Mouse (Mus musculus) ES-Bruce4 (cell line): ENCODE data around the gene Myo1e. TPM values are rescaled to one million over a fixed set of nuclear protein-coding genes. Genes with fewer than 3 reads are reported as not detected.

ENCODE experiments used
- H3K27ac ChIP-seq: 2 replicates; pipeline ENCODE4 v1.5.1; 2012; ENCODE audit warnings: low read length, inconsistent platforms; ENCODE audit not compliant: insufficient read depth
- H3K27me3 ChIP-seq: 2 replicates; pipeline ENCODE4 v1.6.1; 2012; ENCODE audit warnings: mild to moderate bottlenecking, low read length, inconsistent platforms; ENCODE audit not compliant: control insufficient read depth, poor library complexity, insufficient read depth, severe bottlenecking
- H3K36me3 ChIP-seq: 2 replicates; pipeline ENCODE4 v1.6.1; 2012; ENCODE audit warnings: inconsistent platforms, mild to moderate bottlenecking, low read length, moderate library complexity; ENCODE audit not compliant: control insufficient read depth, poor library complexity, insufficient read depth, severe bottlenecking
- H3K4me1 ChIP-seq: one replicate; pipeline ENCODE4 v1.8.1; 2011; ENCODE audit warnings: low read length; ENCODE audit not compliant: control insufficient read depth, insufficient read depth
- H3K4me3 ChIP-seq: 2 replicates; pipeline ENCODE4 v1.5.1; 2011; ENCODE audit warnings: low read depth, mild to moderate bottlenecking, low read length
- H3K9ac ChIP-seq: 2 replicates; pipeline ENCODE4 v1.6.1; 2012; ENCODE audit warnings: low read depth, mild to moderate bottlenecking, inconsistent platforms; ENCODE audit not compliant: poor library complexity, severe bottlenecking
- H3K9me3 ChIP-seq: replicated peaks from 2 replicates; pipeline ENCODE4 v1.6.1; 2012; ENCODE audit warnings: mild to moderate bottlenecking, low read length, inconsistent platforms; ENCODE audit not compliant: control insufficient read depth, poor library complexity, insufficient read depth, severe bottlenecking
- CTCF ChIP-seq: IDR thresholded peaks from one replicate; pipeline ENCODE4 v1.8.1; 2011; ENCODE audit warnings: low read depth, low read length
- EP300 ChIP-seq: IDR thresholded peaks from 2 replicates; pipeline ENCODE4 v1.6.1; 2011; ENCODE audit warnings: low read depth, low read length; ENCODE audit not compliant: insufficient read depth
- POLR2A ChIP-seq: IDR thresholded peaks from one replicate; pipeline ENCODE4 v1.8.1; 2011; ENCODE audit warnings: low read length; ENCODE audit not compliant: insufficient read depth
- polyA plus RNA-seq: library from polyadenylated mRNA; stranded (reverse); fragments of >200 nt; gene quantifications from 2 replicates; pipeline ENCODE4 v1.2.4, GENCODE M21; 2011; ENCODE audit warnings: low read depth; ENCODE audit not compliant: missing spikeins, insufficient read depth, insufficient read length

The Myo1e gene
- polyA plus RNA-seq, 1 experiment, result 51.6 TPM

DNA sequence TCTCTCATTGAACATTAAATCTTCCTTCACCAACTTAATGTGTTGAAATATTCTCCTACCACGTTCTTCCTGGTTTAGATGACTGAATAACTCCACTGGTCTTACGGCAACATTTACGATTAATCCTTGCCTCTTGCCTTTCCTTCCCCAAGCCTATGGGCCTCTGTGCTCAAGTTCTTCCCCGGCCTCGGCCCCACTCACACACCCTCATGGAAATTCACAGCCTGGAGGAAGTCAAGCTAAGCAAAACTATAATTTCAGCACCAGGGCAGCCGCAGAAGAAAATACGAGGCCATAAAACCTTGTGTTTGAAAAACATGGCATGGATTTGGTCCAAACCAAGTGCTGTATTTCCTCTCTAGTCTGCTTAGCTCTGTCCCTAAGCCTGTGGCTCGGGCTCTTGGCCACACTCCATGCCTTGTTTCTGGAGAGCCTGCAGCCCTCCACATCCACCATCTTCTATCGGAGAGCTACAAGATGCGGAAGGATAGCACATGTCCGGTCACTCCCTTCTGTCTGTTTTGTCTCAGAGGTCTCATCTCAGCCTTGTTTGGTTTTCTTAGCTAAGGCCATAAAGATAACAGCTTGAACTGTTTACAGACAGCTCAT is 124.7 kb downstream of the Myo1e start:
- Histone ChIP-seq H3K4me1 (no peaks in the 10 kb centered on the region), H3K27ac (no peak overlapping the region), H3K4me3 (no peak overlapping the region), H3K9me3 (no peaks in the 10 kb centered on the region), H3K9ac (no peak overlapping the region), H3K27me3 (no peaks in the 10 kb centered on the region), H3K36me3 (peaks cover 3% of the 10 kb centered on the region; the same call in 1 of the 2 replicates)
- TF ChIP-seq EP300 (no peak), POLR2A (no peak), CTCF (no peak)

DNA sequence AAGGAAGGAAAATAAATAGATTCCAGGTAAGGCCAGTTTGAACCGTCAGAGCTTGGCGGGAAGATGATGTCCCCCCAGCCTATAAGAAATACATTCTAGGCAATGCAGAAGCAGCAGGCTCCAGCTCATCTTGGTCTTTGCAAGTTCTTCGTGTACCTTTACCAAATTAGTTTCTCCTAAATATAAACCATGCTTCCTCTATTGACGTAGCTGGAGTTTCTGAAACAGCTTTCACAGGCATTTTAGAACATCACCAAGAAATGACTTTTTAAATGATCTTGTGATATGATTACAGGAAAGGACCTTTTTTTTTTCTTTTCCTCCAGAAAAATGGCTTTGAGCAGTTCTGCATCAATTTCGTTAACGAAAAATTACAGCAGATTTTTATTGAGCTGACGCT is 131.2 kb downstream of the Myo1e start:
- Histone ChIP-seq H3K4me3 (no peak overlapping the region), H3K27ac (no peak overlapping the region), H3K36me3 (peaks cover 25% of the 10 kb centered on the region), H3K9me3 (peaks cover 5% of the 10 kb centered on the region; the same call in 1 of the 2 replicates), H3K4me1 (no peaks in the 10 kb centered on the region), H3K27me3 (no peaks in the 10 kb centered on the region), H3K9ac (no peak overlapping the region)
- no peak for TF ChIP-seq POLR2A
- no peak for TF ChIP-seq EP300
- TF ChIP-seq CTCF, result no peak

DNA sequence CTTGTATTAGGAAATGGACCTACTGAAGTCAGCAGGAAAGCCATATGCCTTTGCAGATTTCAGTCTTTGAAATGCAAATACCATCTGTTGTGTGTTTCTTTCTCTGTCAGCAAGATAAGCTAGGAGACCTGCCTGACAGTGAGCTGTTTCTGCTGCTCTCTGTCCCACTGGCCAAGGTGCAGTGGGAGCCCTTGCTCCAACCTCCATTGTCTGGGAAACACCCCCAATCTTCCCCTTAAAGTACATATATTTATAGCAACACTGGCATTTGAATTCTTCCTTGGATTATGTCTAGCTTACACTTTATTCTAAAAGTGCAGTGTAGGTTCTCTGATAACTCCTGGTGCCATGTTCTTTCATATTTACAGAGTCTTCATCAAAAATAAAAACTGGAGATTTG is 131.7 kb downstream of the Myo1e start:
- H3K27me3 ChIP-seq, result no peaks in the 10 kb centered on the region
- no peak overlapping the region for H3K27ac ChIP-seq
- no peak overlapping the region for H3K9ac ChIP-seq
- no peak for TF ChIP-seq EP300
- no peak for TF ChIP-seq POLR2A
- no peak for TF ChIP-seq CTCF
- peaks cover 5% of the 10 kb centered on the region; the same call in 1 of the 2 replicates for H3K9me3 ChIP-seq
- H3K4me3 ChIP-seq, result no peak overlapping the region
- peaks cover 28% of the 10 kb centered on the region for H3K36me3 ChIP-seq
- H3K4me1 ChIP-seq, result no peaks in the 10 kb centered on the region

DNA sequence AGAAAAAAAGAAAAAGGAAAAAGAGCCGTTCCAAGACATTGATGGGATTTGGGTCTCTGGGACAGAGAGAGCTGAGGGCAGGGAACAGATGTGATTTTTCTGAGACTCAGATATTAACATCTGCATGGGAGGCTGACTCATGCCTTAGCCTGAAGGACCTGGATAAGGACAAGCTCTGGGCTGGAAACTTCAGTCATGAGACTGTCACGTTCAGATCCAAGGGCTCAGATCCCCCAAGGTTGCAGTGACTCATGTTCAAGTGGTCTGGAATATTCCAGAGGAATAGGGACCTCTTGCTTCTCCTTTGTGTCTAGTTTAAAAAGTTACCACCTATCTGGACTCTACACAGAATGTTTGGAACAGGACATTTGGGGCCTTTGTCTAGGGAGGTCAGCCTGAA is 142.1 kb downstream of the Myo1e start:
- TF ChIP-seq POLR2A (no peak), CTCF (no peak), EP300 (no peak)
- Histone ChIP-seq H3K9ac (no peak overlapping the region), H3K36me3 (0 out of 2 replicates have a peak, but pooled peaks cover 2% of the 10 kb centered on the region), H3K4me3 (no peak overlapping the region), H3K27me3 (no peaks in the 10 kb centered on the region), H3K4me1 (no peaks in the 10 kb centered on the region), H3K27ac (no peak overlapping the region), H3K9me3 (no peaks in the 10 kb centered on the region)

DNA sequence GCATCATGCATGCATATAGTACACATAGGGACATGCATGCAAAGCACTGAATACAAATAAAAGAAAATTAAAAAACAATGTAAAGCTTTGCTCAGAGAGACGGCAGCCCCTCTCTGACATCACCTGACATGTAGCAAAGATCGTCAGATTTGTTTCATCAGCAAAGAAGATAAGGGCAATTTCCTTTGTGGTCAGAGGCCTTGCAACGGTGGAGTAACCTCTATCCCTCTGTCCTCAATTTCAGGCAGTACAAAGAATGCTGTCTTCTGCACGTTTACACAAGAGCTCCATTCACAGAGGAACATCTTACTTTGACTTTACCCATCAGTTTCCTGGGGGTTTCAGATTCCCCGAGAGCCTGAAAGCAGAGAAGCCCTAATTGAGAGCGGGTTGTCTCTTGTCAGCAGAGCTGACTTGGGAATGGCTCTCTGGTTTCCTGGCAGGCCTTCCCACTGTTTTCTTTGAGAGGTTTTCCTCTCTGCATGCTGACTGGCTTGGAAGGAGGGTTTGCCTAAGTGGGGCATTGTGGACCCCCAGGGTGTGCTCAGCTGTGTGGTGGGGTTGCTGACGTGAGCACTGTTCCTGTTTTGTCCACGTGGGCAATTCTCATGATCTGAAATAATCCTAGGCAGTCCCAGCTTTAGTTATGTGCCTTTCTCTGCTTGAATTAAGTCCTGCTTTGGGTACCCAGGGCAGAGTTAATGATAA is 144.6 kb downstream of the Myo1e start:
- H3K27me3 ChIP-seq, result no peaks in the 10 kb centered on the region
- no peak overlapping the region for H3K4me3 ChIP-seq
- TF ChIP-seq CTCF, result no peak
- TF ChIP-seq EP300, result no peak
- TF ChIP-seq POLR2A, result no peak
- H3K9me3 ChIP-seq, result no peaks in the 10 kb centered on the region
- no peak overlapping the region for H3K27ac ChIP-seq
- H3K4me1 ChIP-seq, result peaks cover 3% of the 10 kb centered on the region
- 0 out of 2 replicates have a peak, but pooled peaks cover 2% of the 10 kb centered on the region for H3K36me3 ChIP-seq
- H3K9ac ChIP-seq, result no peak overlapping the region

DNA sequence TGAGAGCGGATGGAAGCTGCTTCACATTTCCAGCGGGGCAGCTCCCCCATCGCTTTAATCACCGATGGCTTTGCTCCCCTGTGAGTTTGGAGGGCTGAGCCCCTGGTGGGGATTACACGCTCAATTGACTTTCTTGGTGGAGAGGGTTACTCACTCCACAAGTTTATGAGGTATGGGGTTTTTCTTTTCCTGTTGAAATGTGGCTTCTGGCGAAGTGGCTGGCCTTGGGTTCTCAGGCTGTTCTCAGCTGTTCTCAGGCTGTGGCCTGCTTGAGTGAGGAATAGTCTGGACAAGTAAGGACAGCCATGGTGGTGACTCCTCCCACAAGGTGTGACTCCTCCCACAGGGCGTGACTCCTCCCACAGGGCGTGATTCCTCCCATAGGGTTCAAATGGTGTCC is 149.1 kb downstream of the Myo1e start:
- Histone ChIP-seq H3K27me3 (no peaks in the 10 kb centered on the region), H3K9ac (no peak overlapping the region), H3K36me3 (no peaks in the 10 kb centered on the region), H3K27ac (peak overlapping the region; percentile 70), H3K4me1 (peaks cover 3% of the 10 kb centered on the region), H3K4me3 (no peak overlapping the region), H3K9me3 (no peaks in the 10 kb centered on the region)
- no peak for TF ChIP-seq EP300
- TF ChIP-seq CTCF, result no peak
- TF ChIP-seq POLR2A, result no peak
